Mouse (Mus musculus): Measurements from ENCODE around the gene Efna3. TPM values are rescaled to one million over a fixed set of nuclear protein-coding genes. Genes with fewer than 3 reads are reported as not detected.

Gene Efna3
- polyA plus RNA-seq, 1 experiment from 2014 or later: 3.9 TPM

DNA sequence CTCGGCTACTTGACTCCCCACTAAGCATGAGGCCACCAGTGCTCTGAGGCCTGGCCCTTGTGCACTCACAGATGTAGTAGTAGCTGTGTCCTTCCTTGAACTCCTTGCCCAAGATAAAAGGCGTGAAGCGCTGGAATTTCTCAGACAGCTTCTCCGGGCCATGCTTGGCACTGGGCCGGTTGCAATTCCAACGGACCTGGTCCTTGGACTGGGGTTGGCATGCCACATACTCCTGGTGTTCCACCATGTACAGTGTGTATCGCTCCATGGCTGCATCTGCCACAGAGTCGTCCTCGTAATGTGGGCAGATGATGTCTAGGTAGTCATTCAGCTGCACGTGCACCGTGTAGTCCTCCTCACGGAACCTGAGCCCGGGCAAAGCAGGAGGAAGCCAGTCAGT, 46.7 kb downstream of the Efna3 start:
- Histone ChIP-seq H3K9me3 (replicated peaks) (no peaks in the 10 kb centered on the region), H3K27ac (replicated peaks) (no peak overlapping the region), H3K36me3 (no peaks in the 10 kb centered on the region), H3K4me1 (peaks cover 33% of the 10 kb centered on the region), H3K27me3 (ENCODE audit: low read depth, poor library complexity, severe bottlenecking) (peaks cover 73% of the 10 kb centered on the region), H3K4me3 (no peak overlapping the region)
- DNase-seq (ENCODE audit: low spot score): no peak
- WGBS: 90% methylated on average over 13 of the region's 13 CpGs

DNA sequence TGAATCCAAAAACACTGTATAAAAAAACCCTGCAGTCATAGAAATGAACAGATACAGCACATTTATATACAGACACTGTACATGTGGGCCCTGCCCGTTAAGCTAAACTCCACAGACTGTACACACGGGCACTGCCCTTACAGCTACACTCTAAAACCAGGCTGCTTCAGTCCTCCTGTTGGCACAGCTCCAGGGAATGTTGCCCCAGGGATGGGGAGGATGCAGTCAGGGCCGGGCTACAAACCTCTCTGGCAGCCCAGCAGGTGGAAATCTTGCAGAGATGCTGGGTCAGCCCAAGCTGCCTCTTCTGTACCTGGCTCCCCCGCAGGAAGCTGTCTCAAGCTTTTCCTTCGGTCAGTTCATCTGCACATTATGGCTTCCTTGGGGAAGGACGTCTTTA, 51.0 kb downstream of the Efna3 start:
- DNase-seq (ENCODE audit: low spot score): no peak

DNA sequence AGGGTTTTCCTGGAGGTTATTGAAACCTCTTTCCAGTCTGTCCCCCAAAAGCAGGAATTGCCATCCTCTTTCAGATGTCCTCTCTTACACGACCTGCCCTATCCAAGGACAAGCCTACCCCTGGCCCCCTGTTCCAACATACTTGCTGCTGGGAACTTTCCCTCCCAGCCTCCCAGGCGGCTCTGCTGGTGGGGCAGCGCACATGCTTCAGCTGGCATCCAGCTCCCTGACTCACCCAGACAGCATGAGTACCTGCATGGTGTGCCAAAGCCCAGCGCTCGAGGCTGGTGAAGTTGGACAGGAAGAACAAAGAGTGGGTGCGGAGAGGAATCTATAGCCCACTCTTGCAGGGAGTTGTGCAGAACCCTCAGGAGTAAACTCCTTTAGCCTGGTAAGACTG, 51.9 kb downstream of the Efna3 start:
- H3K9me3 ChIP-seq (replicated peaks): no peaks in the 10 kb centered on the region

More for the DNA sequence above, 51.0 kb downstream of the Efna3 start:
- Histone ChIP-seq H3K9me3 (replicated peaks) (no peaks in the 10 kb centered on the region), H3K36me3 (peaks cover 5% of the 10 kb centered on the region; the same call in 1 of the 2 replicates), H3K4me3 (no peak overlapping the region), H3K4me1 (peaks cover 39% of the 10 kb centered on the region), H3K27ac (replicated peaks) (no peak overlapping the region; the same call in 1 of the 2 replicates), H3K27me3 (ENCODE audit: low read depth, poor library complexity, severe bottlenecking) (peaks cover 54% of the 10 kb centered on the region)
- WGBS: 77% methylated on average over 6 of the region's 6 CpGs

DNA sequence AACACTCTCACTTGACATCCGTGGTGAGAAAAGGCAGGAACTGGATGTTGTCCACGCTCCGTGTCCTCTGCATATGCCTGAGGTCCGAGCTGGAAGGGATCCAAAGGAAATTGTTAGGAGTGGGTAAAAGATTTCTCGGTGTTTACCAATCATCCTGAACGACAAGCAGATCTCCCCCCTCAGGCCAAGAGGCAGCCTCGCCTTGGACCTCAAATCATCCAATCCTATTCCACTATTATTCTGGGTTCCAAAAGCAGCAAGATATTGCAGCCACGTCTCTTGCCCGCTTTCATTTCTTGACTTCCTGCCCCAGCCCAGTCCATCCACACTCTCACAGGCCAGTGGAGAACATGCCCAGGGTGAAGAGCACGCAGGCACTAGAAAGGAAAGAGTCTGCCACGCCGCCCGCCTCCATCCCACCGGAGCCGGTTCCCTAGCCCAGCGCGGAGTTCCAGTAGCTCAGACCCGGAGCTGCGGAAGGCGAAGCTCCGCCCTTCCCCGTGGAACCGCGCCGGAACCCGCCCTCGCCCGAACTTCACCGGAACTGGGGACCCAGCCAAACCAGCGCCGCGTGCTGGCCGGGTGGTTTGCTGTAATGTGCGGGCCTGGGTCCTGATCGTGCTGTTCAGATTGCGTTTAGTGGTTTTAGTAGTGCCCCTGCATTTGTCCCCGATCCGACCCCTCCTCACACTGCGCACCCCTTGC, 52.6 kb downstream of the Efna3 start, which contains the start of gene Slc50a1:
Gene Slc50a1 (minus strand): TSS at position 520 of the 705 bp plus-strand sequence.
- Histone ChIP-seq H3K4me1 (peaks cover 45% of the 10 kb centered on the region), H3K4me3 (peak within 1 kb of the TSS; percentile 66), H3K27me3 (ENCODE audit: low read depth, poor library complexity, severe bottlenecking) (peaks cover 42% of the 10 kb centered on the region), H3K36me3 (peaks cover 5% of the 10 kb centered on the region; the same call in 1 of the 2 replicates), H3K27ac (replicated peaks) (peak within 1 kb of the TSS; percentile 86), H3K9me3 (replicated peaks) (no peaks in the 10 kb centered on the region)
- peak; percentile 78 for DNase-seq (ENCODE audit: low spot score)
- whole genome bisulfite sequencing: 6% methylated on average over 39 of the region's 39 CpGs

More for the DNA sequence above, 51.9 kb downstream of the Efna3 start:
- peaks cover 46% of the 10 kb centered on the region for H3K27me3 ChIP-seq (ENCODE audit: low read depth, poor library complexity, severe bottlenecking)
- no peak for DNase-seq (ENCODE audit: low spot score)
- peak overlapping the region; percentile 66 for H3K4me3 ChIP-seq
- H3K27ac ChIP-seq (replicated peaks): peak overlapping the region; percentile 86
- 72% methylated on average over 6 of the region's 6 CpGs for WGBS
- H3K36me3 ChIP-seq: peaks cover 5% of the 10 kb centered on the region; the same call in 1 of the 2 replicates
- peaks cover 44% of the 10 kb centered on the region for H3K4me1 ChIP-seq

DNA sequence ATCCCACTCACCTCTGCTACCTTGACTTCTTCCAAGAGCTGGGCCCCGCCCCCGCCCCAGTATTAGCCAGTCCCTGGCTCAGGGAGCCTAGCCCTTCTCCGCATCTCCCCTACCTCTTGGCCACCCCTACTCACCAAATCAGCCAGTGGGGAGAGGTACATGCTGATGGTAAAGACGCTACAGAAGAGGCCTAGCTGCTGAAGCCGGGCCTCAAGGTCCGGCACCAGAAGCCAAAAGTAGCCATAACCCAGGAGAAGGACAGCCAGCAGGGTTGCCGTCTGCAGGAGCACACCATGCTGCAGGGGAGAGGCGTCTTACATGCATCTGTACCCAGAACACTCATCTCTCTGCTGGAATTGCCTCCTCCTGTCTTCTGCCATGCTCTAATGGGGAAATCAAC, 53.8 kb downstream of the Efna3 start:
- Histone ChIP-seq H3K9me3 (replicated peaks) (no peaks in the 10 kb centered on the region), H3K27me3 (ENCODE audit: low read depth, poor library complexity, severe bottlenecking) (peaks cover 42% of the 10 kb centered on the region), H3K36me3 (peaks cover 5% of the 10 kb centered on the region; the same call in 1 of the 2 replicates), H3K4me3 (peak overlapping the region; percentile 23; the same call in 1 of the 2 replicates), H3K27ac (replicated peaks) (no peak overlapping the region), H3K4me1 (peaks cover 45% of the 10 kb centered on the region)
- 51% methylated on average over 8 of the region's 8 CpGs for WGBS
- no peak for DNase-seq (ENCODE audit: low spot score)

DNA sequence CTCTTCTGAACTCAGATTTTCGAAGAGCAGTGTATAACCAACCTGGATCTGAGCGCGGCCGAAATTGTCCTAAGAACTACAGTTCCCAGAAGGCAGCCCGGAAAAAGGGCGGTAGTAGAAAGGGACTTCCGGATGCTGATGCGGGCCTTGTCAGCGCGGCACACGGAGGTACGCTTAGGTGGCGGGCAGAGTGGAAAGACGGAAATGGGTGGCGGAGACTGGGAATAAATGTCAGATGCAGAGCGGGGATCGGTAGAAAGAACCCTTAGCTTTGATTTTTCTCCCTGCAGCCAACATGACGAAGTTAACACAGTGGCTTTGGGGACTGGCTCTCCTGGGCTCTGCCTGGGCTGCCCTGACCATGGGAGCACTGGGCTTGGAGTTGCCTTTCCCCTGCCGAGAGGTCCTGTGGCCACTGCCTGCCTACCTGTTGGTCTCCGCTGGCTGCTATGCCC, 56.3 kb downstream of the Efna3 start:
- Histone ChIP-seq H3K27me3 (ENCODE audit: low read depth, poor library complexity, severe bottlenecking) (peaks cover 29% of the 10 kb centered on the region), H3K36me3 (peaks cover 5% of the 10 kb centered on the region; the same call in 1 of the 2 replicates), H3K27ac (replicated peaks) (peak overlapping the region; percentile 83), H3K4me3 (peak overlapping the region; percentile 70), H3K4me1 (peaks cover 45% of the 10 kb centered on the region), H3K9me3 (replicated peaks) (no peaks in the 10 kb centered on the region)
- WGBS: under 1% methylated on average over 20 of the region's 20 CpGs
- peak; percentile 80 for DNase-seq (ENCODE audit: low spot score)

Other genes starting within 250 kb of the Efna3 start
- 18.2 and 26.1 TPM in 2 replicates for gene Rusc1, start 229.7 kb downstream of the Efna3 start, polyA plus RNA-seq (2016; fragmentation: Nextera tagmentation; extraction: Ambion mirVana)
- gene Gm43738, start 221.9 kb downstream of the Efna3 start, polyA plus RNA-seq (2016; fragmentation: Nextera tagmentation; extraction: Ambion mirVana): not detected in 2 replicates
- 366 and 381 TPM in 2 replicates for gene Fdps, start 221.0 kb downstream of the Efna3 start, polyA plus RNA-seq (2016; fragmentation: Nextera tagmentation; extraction: Ambion mirVana)
- 4.1 and 5.9 TPM in 2 replicates for gene Pklr, start 186.8 kb downstream of the Efna3 start, polyA plus RNA-seq (2016; fragmentation: Nextera tagmentation; extraction: Ambion mirVana)
- 6.3 and 10.6 TPM in 2 replicates for gene Hcn3, start 162.8 kb downstream of the Efna3 start, polyA plus RNA-seq (2016; fragmentation: Nextera tagmentation; extraction: Ambion mirVana)
- gene Clk2, start 158.2 kb downstream of the Efna3 start, polyA plus RNA-seq (2016; fragmentation: Nextera tagmentation; extraction: Ambion mirVana): 33.8 and 34.0 TPM in 2 replicates
- 99.2 and 104 TPM in 2 replicates for gene Scamp3, start 145.5 kb downstream of the Efna3 start, polyA plus RNA-seq (2016; fragmentation: Nextera tagmentation; extraction: Ambion mirVana)
- 31.0 and 35.0 TPM in 2 replicates for gene Fam189b, start 139.8 kb downstream of the Efna3 start, polyA plus RNA-seq (2016; fragmentation: Nextera tagmentation; extraction: Ambion mirVana)
- gene Gba, start 120.0 kb downstream of the Efna3 start, polyA plus RNA-seq (2016; fragmentation: Nextera tagmentation; extraction: Ambion mirVana): 37.1 and 41.5 TPM in 2 replicates
- gene Thbs3, start 107.8 kb downstream of the Efna3 start, polyA plus RNA-seq (2016; fragmentation: Nextera tagmentation; extraction: Ambion mirVana): 82.2 and 108 TPM in 2 replicates
- gene Mtx1, start 95.9 kb downstream of the Efna3 start, polyA plus RNA-seq (2016; fragmentation: Nextera tagmentation; extraction: Ambion mirVana): 238 TPM in 2 replicates
- gene Muc1, start 93.9 kb downstream of the Efna3 start, polyA plus RNA-seq (2016; fragmentation: Nextera tagmentation; extraction: Ambion mirVana): 1.8 and 3.4 TPM in 2 replicates
- 268 and 282 TPM in 2 replicates for gene Krtcap2, start 77.0 kb downstream of the Efna3 start, polyA plus RNA-seq (2016; fragmentation: Nextera tagmentation; extraction: Ambion mirVana)
- 5.7 and 11.5 TPM in 2 replicates for gene Trim46, start 76.7 kb downstream of the Efna3 start, polyA plus RNA-seq (2016; fragmentation: Nextera tagmentation; extraction: Ambion mirVana)
- 94.9 and 101 TPM in 2 replicates for gene Dpm3, start 63.6 kb downstream of the Efna3 start, polyA plus RNA-seq (2016; fragmentation: Nextera tagmentation; extraction: Ambion mirVana)
- 29.8 and 34.3 TPM in 2 replicates for gene Slc50a1, start 52.4 kb downstream of the Efna3 start, polyA plus RNA-seq (2016; fragmentation: Nextera tagmentation; extraction: Ambion mirVana)
- 11.8 TPM in 2 replicates for gene Efna1, start 41.8 kb downstream of the Efna3 start, polyA plus RNA-seq (2016; fragmentation: Nextera tagmentation; extraction: Ambion mirVana)
- gene Efna4, start 15.1 kb upstream of the Efna3 start, polyA plus RNA-seq (2016; fragmentation: Nextera tagmentation; extraction: Ambion mirVana): 20.5 and 21.9 TPM in 2 replicates
- gene Adam15, start 27.0 kb upstream of the Efna3 start, polyA plus RNA-seq (2016; fragmentation: Nextera tagmentation; extraction: Ambion mirVana): 30.5 and 34.9 TPM in 2 replicates
- 0.11 and 0.12 TPM in 2 replicates for gene Dcst2, start 39.0 kb upstream of the Efna3 start, polyA plus RNA-seq (2016; fragmentation: Nextera tagmentation; extraction: Ambion mirVana)
- 0.11 and 0.20 TPM in 2 replicates for gene Dcst1, start 42.3 kb upstream of the Efna3 start, polyA plus RNA-seq (2016; fragmentation: Nextera tagmentation; extraction: Ambion mirVana)
- gene Zbtb7b, start 71.8 kb upstream of the Efna3 start, polyA plus RNA-seq (2016; fragmentation: Nextera tagmentation; extraction: Ambion mirVana): 0.39 and 0.83 TPM in 2 replicates
- 0.68 and 1.2 TPM in 2 replicates for gene Lenep, start 79.8 kb upstream of the Efna3 start, polyA plus RNA-seq (2016; fragmentation: Nextera tagmentation; extraction: Ambion mirVana)
- gene Flad1, start 88.9 kb upstream of the Efna3 start, polyA plus RNA-seq (2016; fragmentation: Nextera tagmentation; extraction: Ambion mirVana): 27.9 and 34.2 TPM in 2 replicates
- gene Cks1b, start 95.4 kb upstream of the Efna3 start, polyA plus RNA-seq (2016; fragmentation: Nextera tagmentation; extraction: Ambion mirVana): 540 and 645 TPM in 2 replicates
- 51.8 TPM in 2 replicates for gene Shc1, start 95.5 kb upstream of the Efna3 start, polyA plus RNA-seq (2016; fragmentation: Nextera tagmentation; extraction: Ambion mirVana)
- gene Pygo2, start 107.2 kb upstream of the Efna3 start, polyA plus RNA-seq (2016; fragmentation: Nextera tagmentation; extraction: Ambion mirVana): 41.9 and 43.3 TPM in 2 replicates
- gene Pbxip1, start 113.7 kb upstream of the Efna3 start, polyA plus RNA-seq (2016; fragmentation: Nextera tagmentation; extraction: Ambion mirVana): 18.6 and 19.9 TPM in 2 replicates
- gene Pmvk, start 131.6 kb upstream of the Efna3 start, polyA plus RNA-seq (2016; fragmentation: Nextera tagmentation; extraction: Ambion mirVana): 79.0 and 79.2 TPM in 2 replicates
- 0.68 and 1.1 TPM in 2 replicates for gene Kcnn3, start 197.2 kb upstream of the Efna3 start, polyA plus RNA-seq (2016; fragmentation: Nextera tagmentation; extraction: Ambion mirVana)